Mouse (Mus musculus) CH12.LX (cell line): Measurements from ENCODE around the gene Tmem37. TPM values are rescaled to one million over a fixed set of nuclear protein-coding genes. Genes with fewer than 3 reads are reported as not detected.

Experiments
- DNase-seq: peaks from one replicate; pipeline ENCODE4 v3.0.0-alpha.2; 2013; ENCODE audit errors: extremely low read depth
- H3K27ac ChIP-seq: 2 replicates; pipeline ENCODE4 v1.5.1; 2012; ENCODE audit warnings: low read depth, mild to moderate bottlenecking, control low read depth, moderate library complexity; ENCODE audit not compliant: insufficient read depth
- H3K27me3 ChIP-seq: replicated peaks from 2 replicates; pipeline ENCODE3; 2012; ENCODE audit warnings: inconsistent platforms
- H3K36me3 ChIP-seq, 2 experiments: replicated peaks in 1 of 2; 2 replicates each; pipeline versions ENCODE3 to v1.6.1; 2012; ENCODE audit warnings: inconsistent platforms in 1 of 2, low read length in 1 of 2, mild to moderate bottlenecking in 1 of 2, mixed read lengths in 1 of 2, moderate library complexity in 1 of 2; ENCODE audit not compliant: control insufficient read depth in 1 of 2, insufficient read depth in 1 of 2
- H3K4me1 ChIP-seq, 2 experiments: 2 replicates each; pipeline ENCODE4 v1.6.1; 2012; ENCODE audit warnings: inconsistent platforms in 1 of 2, moderate library complexity in 1 of 2; ENCODE audit not compliant: insufficient read depth in 2 of 2, control insufficient read depth in 1 of 2
- H3K4me2 ChIP-seq: 2 replicates; pipeline ENCODE4 v1.6.1; 2012; ENCODE audit warnings: low read depth, mild to moderate bottlenecking, control low read depth; ENCODE audit not compliant: poor library complexity, insufficient read depth, severe bottlenecking
- H3K4me3 ChIP-seq, 3 experiments: fragments of 150-350 bp in 1 of 3; sonication (generic) in 1 of 3; replicated peaks in 1 of 3; 2 replicates each; pipeline versions ENCODE3 to v1.5.1; 2011 to 2012; ENCODE audit warnings: low read depth in 2 of 3, low read length in 2 of 3, mild to moderate bottlenecking in 2 of 3, moderate library complexity in 2 of 3, control low read depth in 1 of 3, improper control_type of control experiment in 1 of 3, inconsistent platforms in 1 of 3, mixed read lengths in 1 of 3; ENCODE audit not compliant: poor library complexity in 1 of 3
- H3K79me2 ChIP-seq: replicated peaks from 2 replicates; pipeline ENCODE4 v1.6.1; 2012; ENCODE audit warnings: mild to moderate bottlenecking, moderate library complexity; ENCODE audit not compliant: control insufficient read depth, poor library complexity, insufficient read depth, severe bottlenecking; ENCODE audit errors: extremely low read depth
- H3K9ac ChIP-seq: 2 replicates; pipeline ENCODE4 v1.6.1; 2012; ENCODE audit warnings: low read depth, mild to moderate bottlenecking, control low read depth, moderate library complexity; ENCODE audit not compliant: insufficient read depth
- H3K9me3 ChIP-seq: replicated peaks from 2 replicates; pipeline ENCODE3; 2012; ENCODE audit warnings: low read length, inconsistent platforms, mixed read lengths
- CHD2 ChIP-seq: IDR thresholded peaks from 2 replicates; pipeline ENCODE4 v1.6.1; 2011; ENCODE audit warnings: low read length, improper control_type of control experiment
- CTCF ChIP-seq, 2 experiments: IDR thresholded peaks in 1 of 2; conservative IDR thresholded peaks in 1 of 2; 2 replicates each; pipeline ENCODE4 v1.5.1; 2011 to 2012; ENCODE audit warnings: low read depth in 2 of 2, low read length in 2 of 2, improper control_type of control experiment in 1 of 2, inconsistent platforms in 1 of 2, mild to moderate bottlenecking in 1 of 2, moderate library complexity in 1 of 2
- ELF1 ChIP-seq: IDR thresholded peaks from 2 replicates; pipeline ENCODE4 v1.6.1; 2014; ENCODE audit warnings: low read depth, mild to moderate bottlenecking, inconsistent platforms, low read length, improper control_type of control experiment
- EP300 ChIP-seq: IDR thresholded peaks from 2 replicates; pipeline ENCODE4 v1.6.1; 2011; ENCODE audit warnings: low read length, improper control_type of control experiment
- ETS1 ChIP-seq: conservative IDR thresholded peaks from 2 replicates; pipeline ENCODE4 v1.6.1; 2012; ENCODE audit warnings: low read depth, mild to moderate bottlenecking, inconsistent platforms, low read length, improper control_type of control experiment, moderate library complexity
- GABPA ChIP-seq: IDR thresholded peaks from 2 replicates; pipeline ENCODE4 v1.6.1; 2012; ENCODE audit warnings: low read depth, low read length, improper control_type of control experiment, inconsistent platforms; ENCODE audit not compliant: insufficient replicate concordance
- HCFC1 ChIP-seq: IDR thresholded peaks from 2 replicates; pipeline ENCODE4 v1.6.1; 2012; ENCODE audit warnings: low read depth, mild to moderate bottlenecking, inconsistent platforms, low read length, improper control_type of control experiment
- JUND ChIP-seq: conservative IDR thresholded peaks from 2 replicates; pipeline ENCODE4 v1.6.1; 2011; ENCODE audit warnings: low read depth, low read length, improper control_type of control experiment
- KAT2A ChIP-seq: IDR thresholded peaks from 2 replicates; pipeline ENCODE4 v1.6.1; 2012; ENCODE audit warnings: low read length, improper control_type of control experiment, inconsistent platforms; ENCODE audit not compliant: insufficient replicate concordance
- MAFK ChIP-seq: IDR thresholded peaks from 2 replicates; pipeline ENCODE4 v1.6.1; 2011; ENCODE audit warnings: low read length, improper control_type of control experiment; ENCODE audit not compliant: insufficient replicate concordance
- MAX ChIP-seq: IDR thresholded peaks from 2 replicates; pipeline ENCODE4 v1.6.1; 2011; ENCODE audit warnings: low read length, improper control_type of control experiment
- MAZ ChIP-seq: IDR thresholded peaks from 2 replicates; pipeline ENCODE4 v1.6.1; 2012; ENCODE audit warnings: low read depth, mild to moderate bottlenecking, inconsistent platforms, low read length, improper control_type of control experiment, moderate library complexity
- NELFE ChIP-seq: IDR thresholded peaks from 2 replicates; pipeline ENCODE4 v1.6.1; 2011; ENCODE audit warnings: low read depth, low read length, improper control_type of control experiment
- NRF1 ChIP-seq: IDR thresholded peaks from 2 replicates; pipeline ENCODE4 v1.6.1; 2014; ENCODE audit warnings: low read depth, mild to moderate bottlenecking, inconsistent platforms, low read length, improper control_type of control experiment, moderate library complexity
- PAX5 ChIP-seq: IDR thresholded peaks from 2 replicates; pipeline ENCODE4 v1.6.1; 2012; ENCODE audit warnings: low read length, inconsistent platforms, mixed read lengths
- RAD21 ChIP-seq: IDR thresholded peaks from 2 replicates; pipeline ENCODE4 v1.6.1; 2011; ENCODE audit warnings: low read depth, mild to moderate bottlenecking, low read length, improper control_type of control experiment, moderate library complexity
- RCOR1 ChIP-seq: conservative IDR thresholded peaks from 2 replicates; pipeline ENCODE4 v1.6.1; 2012; ENCODE audit warnings: low read depth, mild to moderate bottlenecking, inconsistent platforms, low read length, improper control_type of control experiment
- TBP ChIP-seq: conservative IDR thresholded peaks from 2 replicates; pipeline ENCODE4 v1.6.1; 2011; ENCODE audit warnings: low read depth, low read length, improper control_type of control experiment
- USF1 ChIP-seq: IDR thresholded peaks from 2 replicates; pipeline ENCODE4 v1.6.1; 2014; ENCODE audit warnings: low read depth, mild to moderate bottlenecking, inconsistent platforms, low read length, improper control_type of control experiment
- ZKSCAN1 ChIP-seq: IDR thresholded peaks from 2 replicates; pipeline ENCODE4 v1.6.1; 2012; ENCODE audit warnings: low read depth, inconsistent platforms, low read length, improper control_type of control experiment, borderline replicate concordance
- ZMIZ1 ChIP-seq: IDR thresholded peaks from 2 replicates; pipeline ENCODE4 v1.6.1; 2012; ENCODE audit warnings: low read depth, mild to moderate bottlenecking, inconsistent platforms, low read length, improper control_type of control experiment
- ZNF384 ChIP-seq: IDR thresholded peaks from 2 replicates; pipeline ENCODE4 v1.6.1; 2012; ENCODE audit warnings: low read depth, low read length, improper control_type of control experiment, inconsistent platforms
- dilution Hi-C: fragments of 300-500 bp; cut with MboI; formaldehyde crosslinking; loops from 2 replicates; pipeline ENCODE4 v1.14.3; 2020; ENCODE audit warnings: low sequenced_read_pairs; ENCODE audit not compliant: extremely low pct_unique_long_range_greater_than_20kb, extremely low pct_ligation_motif_present
- in situ Hi-C: fragments of 300-500 bp; cut with MboI; formaldehyde crosslinking; loops from 3 replicates; pipeline ENCODE4 v1.14.3; 2019; ENCODE audit warnings: low sequenced_read_pairs, low pct_ligation_motif_present, low pct_unique_long_range_greater_than_20kb, mixed read lengths
- polyA plus RNA-seq: library from polyadenylated mRNA; unstranded; fragments of >175 nt; gene quantifications from 2 replicates; pipeline ENCODE4 v1.2.1, GENCODE M21; 2012; ENCODE audit warnings: low read depth; ENCODE audit not compliant: insufficient read length
- total RNA-seq, 2 experiments: library from RNA; depleted of rRNA; stranded (reverse); fragments of 300-350 nt in 1 of 2; fragments of >200 nt in 1 of 2; gene quantifications; 2 replicates each; pipeline ENCODE4 v1.2.3; 2012 to 2014

Gene Tmem37
- total and polyA plus RNA-seq, 3 experiments: not detected

DNA sequence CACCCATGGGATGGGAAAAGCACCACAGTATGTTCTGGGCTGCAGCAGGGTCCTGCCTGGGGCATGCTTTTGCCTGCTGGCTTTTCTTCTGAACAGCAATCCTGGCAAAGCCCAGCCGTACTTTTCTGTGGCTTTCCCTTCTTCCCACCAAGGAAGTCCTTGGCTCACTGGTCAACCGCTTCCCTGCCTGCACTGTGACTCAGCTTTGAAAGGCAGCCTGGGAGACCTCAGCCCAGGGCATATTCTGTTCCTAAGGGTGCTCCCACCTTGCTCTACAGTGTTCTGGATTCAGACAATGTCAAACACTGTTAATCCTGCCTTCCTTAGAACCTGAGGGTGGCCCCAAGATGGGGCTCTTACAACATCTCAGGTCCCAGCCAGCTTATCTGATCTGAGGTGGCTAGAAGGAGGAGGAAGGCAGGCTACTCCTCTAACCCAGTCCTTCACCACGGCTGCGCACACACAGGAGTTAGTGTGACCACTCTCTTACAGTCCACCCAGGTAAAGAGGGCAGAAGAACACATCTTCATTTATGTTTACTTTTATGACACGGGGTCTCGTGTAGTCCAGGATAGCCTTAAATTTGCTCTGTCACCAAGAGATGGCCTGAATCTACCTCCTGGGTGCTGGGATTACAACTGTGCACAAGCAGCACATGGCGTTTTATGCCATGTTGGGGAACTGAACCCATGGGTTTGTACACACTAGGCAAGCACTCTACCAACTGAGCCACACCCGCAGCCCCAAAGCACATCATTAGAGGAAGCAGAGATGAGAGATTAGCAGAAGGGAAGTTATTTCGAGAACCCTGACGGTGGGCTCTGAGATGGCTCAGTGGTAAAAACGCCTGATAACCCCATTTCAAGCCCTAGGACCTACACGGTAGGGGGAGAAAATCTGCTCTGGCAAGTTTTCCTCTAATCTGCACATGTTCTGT is 38.6 kb upstream of the Tmem37 start:
- no peak for TF ChIP-seq EP300
- no peak for TF ChIP-seq KAT2A
- TF ChIP-seq ZMIZ1: no peak
- no peak for TF ChIP-seq ZNF384
- no peak for TF ChIP-seq MAZ
- TF ChIP-seq JUND: no peak
- no peak for TF ChIP-seq RCOR1
- TF ChIP-seq PAX5: no peak
- no peak for TF ChIP-seq MAFK
- TF ChIP-seq ELF1: no peak
- no peak for TF ChIP-seq NELFE
- no peak for TF ChIP-seq RAD21
- no peak for TF ChIP-seq ZKSCAN1
- TF ChIP-seq MAX: no peak
- TF ChIP-seq CHD2: no peak
- TF ChIP-seq USF1: no peak
- TF ChIP-seq NRF1: no peak
- no peak for TF ChIP-seq CTCF (conservative IDR thresholded peaks at IDR 0.05 in 1 of 2, IDR thresholded peaks at IDR 0.05 in 1 of 2; ENCODE audit: low read depth in 2 of 2, low read length in 2 of 2)
- TF ChIP-seq ETS1: no peak
- TF ChIP-seq HCFC1: no peak
- TF ChIP-seq, all 38 proteins: peak for 0

DNA sequence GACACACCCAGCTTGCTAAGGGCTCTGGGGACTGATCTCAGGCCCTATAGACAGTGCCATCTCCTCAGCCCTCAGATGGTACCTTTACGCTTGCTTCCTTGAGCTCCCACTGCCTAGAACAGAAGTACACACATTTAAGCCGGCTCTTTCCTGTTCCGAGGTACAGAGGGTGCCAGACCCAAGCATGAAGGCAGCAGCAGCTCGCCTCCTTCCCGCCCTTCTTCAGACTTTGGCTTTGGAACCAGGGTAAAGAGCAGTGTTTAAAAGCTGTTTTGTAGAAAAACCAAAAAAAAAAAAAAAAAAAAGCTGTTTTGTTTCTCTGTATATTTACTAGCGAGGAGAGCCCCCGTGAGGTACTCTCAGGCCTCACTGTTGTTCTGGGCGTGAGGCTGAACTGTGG is 37.9 kb upstream of the Tmem37 start:
- no peak overlapping the region for H3K9ac ChIP-seq
- peaks cover 42 to 59% of the 10 kb centered on the region in 2 experiments for H3K36me3 ChIP-seq
- no peak overlapping the region for H3K4me3 ChIP-seq
- H3K4me2 ChIP-seq: no peak overlapping the region
- H3K79me2 ChIP-seq: no peaks in the 10 kb centered on the region
- in situ Hi-C loops: no loop called here
- no peak overlapping the region for H3K27ac ChIP-seq
- no peak for TF ChIP-seq GABPA
- TF ChIP-seq TBP: no peak
- no peak for TF ChIP-seq NRF1
- no peaks in the 10 kb centered on the region for H3K27me3 ChIP-seq
- peaks cover 22% of the 10 kb centered on the region for H3K9me3 ChIP-seq
- H3K4me1 ChIP-seq: no peaks in the 10 kb centered on the region
- no peak for DNase-seq
- dilution Hi-C loops: no loop called here

More for the DNA sequence above, 38.6 kb upstream of the Tmem37 start:
- Histone ChIP-seq H3K27ac (no peak overlapping the region), H3K9ac (no peak overlapping the region), H3K4me3 (no peak overlapping the region), H3K4me1 (no peaks in the 10 kb centered on the region; a peak in 1 of 4 replicates), H3K36me3 (peaks cover 42 to 65% of the 10 kb centered on the region in 2 experiments), H3K27me3 (no peaks in the 10 kb centered on the region), H3K9me3 (peaks cover 22% of the 10 kb centered on the region), H3K79me2 (no peaks in the 10 kb centered on the region), H3K4me2 (no peak overlapping the region)
- no peak for DNase-seq
- in situ Hi-C loops (no loop called here), dilution Hi-C loops (no loop called here)
